Mouse (Mus musculus): ENCODE measurements at regions not wholly inside any gene's neighbourhood (a gene's known extent, or its start where the extent isn't known, plus 50 kb on each side); places are given as distances from the start of the nearest gene placed in this dataset.
A peak's percentile ranks its signal among the peaks of the same experiment; 100 is the strongest.

GRCm38 (mm10) chr1:52397460-52397859 lies 103.0 kb downstream of the Nab1 start:
- DNase-seq (ENCODE audit: low spot score): no peak

DNA sequence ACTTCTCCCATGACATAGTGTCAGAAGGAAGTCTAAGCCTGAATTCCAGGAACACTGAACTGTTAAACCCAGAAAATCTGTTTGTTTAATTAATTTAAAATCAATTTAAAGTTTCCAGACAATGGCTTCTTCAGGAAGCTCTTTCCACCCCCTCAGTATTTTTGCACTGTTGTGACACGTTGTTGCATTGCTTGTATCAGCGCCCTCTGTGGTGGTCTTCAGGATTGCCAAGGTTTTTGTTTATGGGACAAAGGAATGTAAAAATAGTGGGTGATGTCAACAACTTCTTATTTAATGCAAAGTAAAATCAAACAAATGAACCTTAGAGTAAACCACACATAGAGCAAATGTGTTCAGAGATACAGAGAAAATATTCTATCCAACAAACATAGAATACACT lies 107.5 kb downstream of the Nab1 start:
- DNase-seq (ENCODE audit: low spot score): no peak

- DNase-seq (ENCODE audit: low spot score): no peak
Measured at GRCm38 (mm10) chr1:52388836-52389235, 111.6 kb downstream of the Nab1 start.

GRCm38 (mm10) chr1:52388118-52388517 lies 112.4 kb downstream of the Nab1 start:
- no peak for DNase-seq (ENCODE audit: low spot score)

GRCm38 (mm10) chr1:52387062-52387461 lies 113.4 kb downstream of the Nab1 start:
- no peak for DNase-seq (ENCODE audit: low spot score)

- DNase-seq (ENCODE audit: low spot score): no peak
Measured at GRCm38 (mm10) chr1:52375320-52375719, 125.2 kb downstream of the Nab1 start.

DNA sequence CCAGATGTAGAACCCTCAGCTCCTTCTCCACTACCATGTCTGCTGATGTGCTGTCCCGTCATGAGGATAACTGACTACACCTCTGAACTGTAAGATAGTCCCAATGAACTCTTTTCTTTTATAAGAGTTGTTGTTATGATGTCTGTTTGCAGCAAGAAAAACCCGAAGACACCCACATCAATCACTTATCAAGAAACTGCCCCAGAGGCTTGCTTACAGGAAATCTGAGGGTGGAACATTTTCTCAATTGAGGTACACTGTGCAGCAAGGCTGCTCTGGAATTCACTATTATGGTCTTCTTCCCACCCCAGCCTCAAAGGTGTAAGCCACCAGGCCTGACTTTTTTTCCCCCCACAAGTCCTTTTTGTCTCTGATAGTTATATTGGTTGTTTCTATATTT lies 125.8 kb downstream of the Nab1 start:
- no peak for DNase-seq (ENCODE audit: low spot score)

DNA sequence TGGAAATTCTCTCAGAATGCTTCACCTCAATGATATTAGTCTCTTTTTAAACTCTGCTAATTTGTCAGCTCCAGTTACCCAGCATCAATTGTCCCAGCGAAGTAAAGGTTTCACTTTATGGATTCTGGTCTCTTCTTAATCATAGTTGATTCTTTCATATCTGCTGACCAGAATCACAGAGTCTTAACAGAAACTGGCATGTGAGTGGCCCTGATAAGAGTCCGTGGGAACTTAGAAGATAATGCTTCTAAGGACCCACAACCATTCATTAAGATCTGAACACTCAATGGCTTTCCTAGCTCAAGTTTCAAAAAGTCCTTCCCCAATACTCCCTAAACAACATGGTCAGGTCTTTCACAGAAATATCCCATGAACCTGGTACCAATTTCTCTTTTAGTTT lies 126.7 kb downstream of the Nab1 start:
- no peak for DNase-seq (ENCODE audit: low spot score)

DNA sequence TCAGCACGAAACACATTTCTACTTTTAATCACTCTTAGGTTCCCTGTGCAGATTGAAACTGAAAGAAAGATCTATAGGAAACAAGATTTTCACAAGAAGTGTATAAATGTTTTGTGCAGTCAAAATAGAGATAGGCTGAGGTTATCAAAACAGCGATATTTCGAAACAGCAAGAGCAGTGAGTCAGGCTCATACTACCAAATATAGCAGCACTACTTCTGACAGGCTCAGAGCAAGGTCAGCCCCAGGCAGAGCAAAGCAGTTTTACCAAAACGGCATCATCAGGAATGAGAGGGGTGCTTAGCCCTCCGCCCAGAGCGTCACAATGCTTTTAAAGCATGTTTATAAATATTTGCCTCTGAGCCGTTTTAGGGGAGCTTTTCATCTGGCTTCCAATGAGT lies 133.4 kb upstream of the Gls start:
- peak; percentile 27 for DNase-seq (ENCODE audit: low spot score)

- no peak for DNase-seq (ENCODE audit: low spot score)
Measured at GRCm38 (mm10) chr1:52363625-52364024, 130.6 kb upstream of the Gls start.

DNA sequence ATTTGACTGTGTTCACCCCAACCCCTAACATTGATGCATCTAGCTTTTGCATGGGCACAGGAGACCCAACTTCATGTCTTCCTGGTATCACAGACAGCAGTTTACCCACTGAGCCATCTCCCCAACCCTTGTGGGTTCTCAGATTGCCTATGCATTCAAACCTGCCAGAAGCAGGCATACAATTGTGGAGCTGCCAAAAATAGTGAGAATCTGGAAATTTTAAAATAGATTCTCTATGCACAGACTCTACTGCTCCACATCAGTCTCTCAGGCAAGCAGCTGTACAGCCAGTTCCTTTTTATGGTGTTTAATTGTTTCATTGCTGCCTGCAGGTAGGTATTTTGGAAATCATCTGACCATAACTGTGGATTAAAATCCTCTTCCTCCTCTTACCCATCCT lies 129.9 kb upstream of the Gls start:
- DNase-seq (ENCODE audit: low spot score): no peak

GRCm38 (mm10) chr1:52354041-52354582 lies 121.1 kb upstream of the Gls start:
- peak; percentile 83 for DNase-seq (ENCODE audit: low spot score)

DNA sequence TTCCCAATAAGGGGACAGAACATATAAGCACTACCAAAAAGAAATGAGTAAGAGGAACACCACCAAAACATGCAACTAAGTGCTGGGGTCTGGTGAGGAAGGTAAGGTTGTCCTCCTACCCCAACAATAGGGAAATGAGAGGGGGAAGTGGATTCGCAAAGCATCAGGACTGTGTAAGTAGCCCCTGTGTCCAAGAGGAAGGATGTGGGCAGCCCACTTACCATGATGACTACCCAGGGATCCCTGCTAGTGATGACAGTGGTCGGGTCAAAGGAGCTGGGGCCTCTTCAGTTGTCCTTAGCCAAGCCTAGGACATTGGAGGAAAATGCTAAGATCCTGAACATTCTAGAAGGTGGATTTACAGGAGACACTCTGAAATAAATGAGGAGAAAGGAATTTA lies 109.1 kb upstream of the Gls start:
- DNase-seq (ENCODE audit: low spot score): no peak

DNA sequence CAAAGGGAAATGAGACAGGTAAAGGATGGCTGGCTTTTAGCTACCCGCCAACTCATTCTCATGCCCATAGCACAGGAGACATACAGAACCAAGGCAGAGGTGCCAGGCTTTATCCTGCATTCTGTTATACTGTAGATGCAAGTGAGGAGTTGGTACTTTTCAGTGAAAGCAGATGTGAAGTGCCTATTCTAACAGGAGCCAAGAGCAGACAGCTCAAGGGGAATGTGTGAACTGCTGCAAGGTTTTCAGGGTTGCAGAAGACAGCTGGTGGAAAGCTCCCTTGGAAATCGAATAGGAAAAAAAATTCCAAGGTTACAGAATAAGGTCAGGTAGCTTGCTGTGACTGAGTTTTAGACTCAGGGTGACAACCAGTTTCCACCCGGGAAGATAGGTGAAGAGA lies 105.7 kb upstream of the Gls start:
- no peak for DNase-seq (ENCODE audit: low spot score)

DNA sequence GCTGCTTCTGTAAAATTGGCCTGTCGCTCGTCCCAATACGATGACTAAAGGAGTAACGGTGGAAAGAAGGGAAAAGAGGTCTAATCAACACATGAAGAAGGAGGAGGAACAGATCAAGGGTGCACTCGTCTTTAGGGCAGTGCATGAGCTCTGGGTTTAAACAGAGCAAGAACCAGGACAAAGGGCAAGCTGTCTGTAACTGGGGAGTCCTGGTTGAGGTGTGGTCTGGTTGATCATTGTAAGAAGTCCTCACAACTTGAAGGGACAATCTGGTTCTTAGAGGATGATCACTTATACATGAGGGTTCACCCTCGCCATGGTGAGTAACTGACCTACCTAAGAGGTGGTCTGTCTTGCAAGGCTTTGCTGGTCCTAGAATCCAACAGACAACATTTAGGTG lies 105.2 kb upstream of the Gls start:
- DNase-seq (ENCODE audit: low spot score): no peak

DNA sequence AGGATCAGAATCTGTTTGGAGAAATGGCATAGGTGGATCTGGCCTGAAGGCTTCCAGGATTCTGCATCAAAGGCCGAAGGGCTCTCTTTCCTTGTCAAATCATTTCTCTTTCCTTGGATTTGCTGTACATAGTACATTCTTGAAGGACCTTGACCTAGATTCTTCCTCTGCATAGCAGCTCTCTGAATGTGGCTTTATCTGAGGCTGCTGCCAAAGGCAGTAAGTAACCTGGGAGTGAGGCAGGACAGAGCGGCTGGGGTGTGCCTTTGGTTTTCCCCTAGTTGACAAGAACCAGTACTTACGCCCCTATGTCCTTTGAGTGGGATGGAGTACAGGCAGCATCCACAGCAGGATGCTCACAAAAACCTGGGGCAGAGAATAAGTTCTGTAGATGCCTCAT lies 103.7 kb upstream of the Gls start:
- DNase-seq (ENCODE audit: low spot score): no peak

DNA sequence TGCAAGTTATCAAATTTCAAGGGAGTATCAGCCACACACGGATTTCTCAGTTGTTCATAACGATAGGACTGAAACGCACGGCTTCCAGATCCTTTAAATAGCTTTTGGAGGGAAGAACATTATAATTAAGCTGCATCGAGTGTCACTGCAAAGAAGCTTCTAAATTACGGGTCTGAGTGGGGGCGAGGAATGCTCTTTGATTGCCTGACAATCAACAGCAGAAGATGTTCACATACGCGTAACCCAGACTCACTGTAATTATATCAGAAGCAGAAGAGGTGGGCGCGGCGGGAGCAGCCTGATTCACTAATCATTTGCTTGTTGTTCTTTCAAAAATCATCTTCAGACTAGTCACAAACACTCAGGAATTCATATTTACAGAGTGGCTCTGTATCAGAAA lies 99.0 kb upstream of the Gls start:
- no peak for DNase-seq (ENCODE audit: low spot score)

DNA sequence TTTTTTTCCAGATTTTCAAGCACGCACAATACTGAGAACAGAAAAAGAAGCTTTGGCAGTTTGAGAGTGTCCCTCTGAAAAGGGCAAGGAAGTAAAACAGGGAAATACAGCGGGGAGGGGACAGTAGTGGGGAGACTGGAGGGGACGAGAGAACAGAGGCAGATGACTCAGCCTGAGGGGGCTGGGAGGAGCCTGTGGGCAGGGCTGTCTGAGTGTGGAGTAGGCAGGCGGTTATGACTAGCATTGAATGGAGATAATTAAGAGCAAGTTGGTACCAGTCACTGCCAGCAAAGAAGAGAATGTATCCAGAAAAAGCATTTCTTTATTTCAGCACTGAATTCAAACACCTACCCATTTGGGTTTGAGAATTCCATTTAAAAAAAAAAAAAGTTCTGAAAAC lies 98.4 kb upstream of the Gls start:
- DNase-seq (ENCODE audit: low spot score): peak; percentile 32

DNA sequence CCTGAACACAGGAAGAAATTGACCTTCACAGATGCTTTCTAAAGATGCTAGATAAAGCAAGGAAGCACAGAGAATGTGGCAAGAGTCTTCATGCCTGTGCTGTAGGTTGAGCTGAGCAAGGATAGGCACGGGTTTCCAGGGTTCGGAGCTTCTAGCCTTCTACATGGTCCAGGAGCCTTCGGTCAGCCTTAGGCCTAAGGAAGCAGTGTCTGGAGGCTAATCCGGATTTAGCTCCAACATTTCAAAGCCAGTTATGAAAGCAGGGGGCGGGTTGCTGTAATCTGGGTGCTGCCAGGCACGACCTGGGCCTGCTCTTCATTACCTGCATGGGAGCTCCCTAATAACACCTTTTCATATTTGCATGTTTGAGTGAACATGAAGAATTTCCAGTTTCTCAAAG lies 97.5 kb upstream of the Gls start:
- no peak for DNase-seq (ENCODE audit: low spot score)

- no peak for DNase-seq (ENCODE audit: low spot score)
Measured at GRCm38 (mm10) chr1:52328507-52328906, 95.5 kb upstream of the Gls start.

- no peak for DNase-seq (ENCODE audit: low spot score)
Measured at GRCm38 (mm10) chr1:52324356-52324755, 91.3 kb upstream of the Gls start.

DNA sequence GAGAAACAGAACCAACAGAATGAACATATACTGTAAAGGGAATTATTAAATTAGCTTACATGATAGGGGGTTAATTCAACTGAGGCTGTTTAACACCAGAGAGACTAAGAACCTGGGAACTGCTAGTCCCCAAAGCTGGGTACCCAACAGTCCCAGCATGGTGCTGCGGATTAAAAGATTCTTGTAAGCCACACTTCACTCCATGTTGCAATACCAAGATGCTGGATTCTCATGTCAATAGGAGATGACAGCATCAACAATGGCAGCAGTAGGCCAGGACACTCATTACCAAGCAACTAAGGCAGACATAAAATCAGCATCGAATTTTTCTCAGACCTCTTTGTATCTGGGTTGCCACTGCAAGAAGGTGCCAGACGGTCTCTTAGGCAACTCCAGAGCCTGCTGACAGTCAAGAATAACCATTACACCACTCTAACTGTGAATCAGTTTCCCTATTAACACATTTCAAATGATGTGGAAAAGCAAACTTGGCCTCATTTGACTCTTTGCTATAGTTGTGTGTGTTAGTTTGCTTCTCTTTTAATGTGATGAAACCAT lies 79.1 kb upstream of the Gls start:
- DNase-seq (ENCODE audit: low spot score): no peak

- peak; percentile 51 for DNase-seq (ENCODE audit: low spot score)
Measured at GRCm38 (mm10) chr1:52306892-52307291, 73.9 kb upstream of the Gls start.

Data from ovary, postnatal 36 days (tissue).